Comparison of ENCODE assay signal across 20 mouse cellular contexts in genomic region chr2:151991446-151991845, GRCm38 (mm10). TPM values are rescaled to one million over a fixed set of nuclear protein-coding genes. Genes with fewer than 3 reads are reported as not detected.
DNase-seq lines count a peak whose midpoint lies in the region; ATAC-seq lines count a peak whose summit lies in the region.
"Had no signal": no experiment of that assay in that cellular context is flagged by ENCODE, and none has a peak within 500 bp of the region (broad histone marks: within the 10 kb centered on the region; RNA-seq: fewer than 3 reads in every experiment).

No protein-coding gene starts in this region.

- no peaks in the 10 kb centered on the region for H3K4me1 ChIP-seq in neural tube, embryonic 11.5 days (ENCODE audit: control insufficient read depth, insufficient read depth, low read length)
- peaks cover 10% of the 10 kb centered on the region for H3K4me1 ChIP-seq in neural tube, embryonic 15.5 days
- H3K4me1 ChIP-seq in forebrain, embryonic 12.5 days, result peaks cover 17% of the 10 kb centered on the region
- H3K4me1 ChIP-seq in hindbrain, embryonic 13.5 days (replicated peaks), result peaks cover 24% of the 10 kb centered on the region

- H3K27me3 ChIP-seq in neural tube, embryonic 11.5 days (ENCODE audit: control insufficient read depth, insufficient read depth, low read length), result peaks cover 3% of the 10 kb centered on the region
- H3K27me3 ChIP-seq in neural tube, embryonic 15.5 days (replicated peaks), result peaks cover 23% of the 10 kb centered on the region
- peaks cover 25% of the 10 kb centered on the region for H3K27me3 ChIP-seq in forebrain, embryonic 12.5 days
- H3K27me3 ChIP-seq in hindbrain, embryonic 13.5 days, result peaks cover 24% of the 10 kb centered on the region

- H3K4me2 ChIP-seq in neural tube, embryonic 11.5 days (ENCODE audit: low read depth), result no peak overlapping the region
- H3K4me2 ChIP-seq in neural tube, embryonic 15.5 days, result no peak overlapping the region
- H3K4me2 ChIP-seq in forebrain, embryonic 12.5 days, result no peak overlapping the region
- H3K4me2 ChIP-seq in hindbrain, embryonic 13.5 days, result no peak overlapping the region
- H3K4me2 ChIP-seq: limb, embryonic 15.5 days had no signal

- H3K27ac ChIP-seq in neural tube, embryonic 11.5 days (ENCODE audit: low read depth, low read length), result peak overlapping the region; percentile 30; the same call in 1 of the 2 replicates
- no peak overlapping the region for H3K27ac ChIP-seq in neural tube, embryonic 15.5 days (replicated peaks)
- H3K27ac ChIP-seq in forebrain, embryonic 12.5 days, result peak overlapping the region; percentile 54
- H3K27ac ChIP-seq in hindbrain, embryonic 13.5 days, result peak overlapping the region; percentile 62
- H3K27ac ChIP-seq: heart, embryonic 10.5 days; limb, embryonic 15.5 days had no signal

- DNase-seq in neural tube, embryonic 11.5 days (ENCODE audit: low spot score), result no peak
- DNase-seq in layer of hippocampus, postnatal 14 days (ENCODE audit: low spot score in 2 of 2), result no peak
- no peak for DNase-seq in right cerebral cortex, postnatal 36 days (ENCODE audit: low spot score in 2 of 2)
- no peak for DNase-seq in kidney, adult 18-20 months
- DNase-seq: adrenal gland, adult 8-10 months; gastrocnemius, postnatal 36 days; heart, postnatal 10 days; kidney, adult 9 months; kidney, postnatal 36 days; layer of hippocampus, adult 9-11 months; lung, postnatal 14 days; right cerebral cortex, postnatal 25 days; thymus, postnatal 14 days had no signal

- no peaks in the 10 kb centered on the region for H3K9me3 ChIP-seq in neural tube, embryonic 11.5 days (ENCODE audit: control insufficient read depth, low read length)
- no peaks in the 10 kb centered on the region for H3K9me3 ChIP-seq in neural tube, embryonic 15.5 days (replicated peaks)
- H3K9me3 ChIP-seq in forebrain, embryonic 12.5 days, result no peaks in the 10 kb centered on the region
- H3K9me3 ChIP-seq in hindbrain, embryonic 13.5 days, result no peaks in the 10 kb centered on the region
- H3K9me3 ChIP-seq: heart, embryonic 10.5 days; limb, embryonic 15.5 days; megakaryocyte, embryonic 14.5 days had no signal

- no peak overlapping the region for H3K9ac ChIP-seq in neural tube, embryonic 11.5 days (ENCODE audit: low read length)
- H3K9ac ChIP-seq in neural tube, embryonic 15.5 days (replicated peaks), result no peak overlapping the region
- no peak overlapping the region for H3K9ac ChIP-seq in forebrain, embryonic 12.5 days
- no peak overlapping the region for H3K9ac ChIP-seq in hindbrain, embryonic 13.5 days
- H3K9ac ChIP-seq: limb, embryonic 15.5 days had no signal

- H3K36me3 ChIP-seq in neural tube, embryonic 11.5 days (ENCODE audit: control insufficient read depth, insufficient read depth, low read length), result no peaks in the 10 kb centered on the region
- H3K36me3 ChIP-seq in neural tube, embryonic 15.5 days, result no peaks in the 10 kb centered on the region
- H3K36me3 ChIP-seq in forebrain, embryonic 12.5 days (replicated peaks), result no peaks in the 10 kb centered on the region
- no peaks in the 10 kb centered on the region for H3K36me3 ChIP-seq in hindbrain, embryonic 13.5 days
- H3K36me3 ChIP-seq: heart, embryonic 10.5 days; limb, embryonic 15.5 days had no signal

- WGBS in neural tube, embryonic 11.5 days, result 31% methylated on average over 5 of the region's 5 CpGs
- 19% methylated on average over 5 of the region's 5 CpGs for WGBS in neural tube, embryonic 15.5 days
- 55% methylated on average over 5 of the region's 5 CpGs for WGBS in forebrain, embryonic 12.5 days
- WGBS in hindbrain, embryonic 13.5 days, result 23% methylated on average over 5 of the region's 5 CpGs

- no peak overlapping the region for H3K4me3 ChIP-seq in neural tube, embryonic 11.5 days (ENCODE audit: low read depth, low read length)
- H3K4me3 ChIP-seq in neural tube, embryonic 15.5 days (replicated peaks), result no peak overlapping the region
- H3K4me3 ChIP-seq in forebrain, embryonic 12.5 days (replicated peaks), result no peak overlapping the region
- H3K4me3 ChIP-seq in hindbrain, embryonic 13.5 days, result no peak overlapping the region
- H3K4me3 ChIP-seq: heart, embryonic 10.5 days; limb, embryonic 15.5 days; megakaryocyte, embryonic 14.5 days had no signal

- ATAC-seq in neural tube, embryonic 11.5 days (ENCODE audit: insufficient read depth, low FRiP score, low TSS enrichment), result peak; percentile 48
- ATAC-seq in neural tube, embryonic 15.5 days (ENCODE audit: low FRiP score), result no peak
- ATAC-seq in forebrain, embryonic 12.5 days (ENCODE audit: low FRiP score), result peak; percentile 37; the same call in 1 of the 2 replicates
- peak; percentile 46; the same call in 1 of the 2 replicates for ATAC-seq in hindbrain, embryonic 13.5 days (ENCODE audit: low FRiP score)
- ATAC-seq: inflammation-experienced regulatory T-cells, adult 6 months had no signal

RNA-seq across cellular contexts. Expression of gene Slc52a3, which starts 4.9 kb away (rescaled TPM):
- 1.0 and 1.1 TPM in 2 replicates for polyA plus RNA-seq in neural tube, embryonic 11.5 days (2014; fragmentation: Nextera tagmentation; extraction: Ambion mirVana)
- 1.4 and 1.7 TPM in 2 replicates for polyA plus RNA-seq in neural tube, embryonic 15.5 days (2015; fragmentation: Nextera tagmentation; extraction: Ambion mirVana)
- 0.54 and 0.78 TPM in 2 replicates for polyA plus RNA-seq in forebrain, embryonic 12.5 days (2016; fragmentation: Nextera tagmentation; extraction: Ambion mirVana)
- 0.55 and 1.2 TPM in 2 replicates for polyA plus RNA-seq in hindbrain, embryonic 13.5 days (2015; fragmentation: Nextera tagmentation; extraction: Ambion mirVana)
- total RNA-seq in layer of hippocampus, postnatal 14 days (2021), result 1 to 10 TPM; 3.2 to 3.7 TPM

RNA-seq across cellular contexts. Expression of gene Fam110a, which starts 11.4 kb away (rescaled TPM):
- polyA plus RNA-seq in neural tube, embryonic 11.5 days (2014; fragmentation: Nextera tagmentation; extraction: Ambion mirVana), result 82.2 and 92.9 TPM in 2 replicates
- 31.3 and 32.0 TPM in 2 replicates for polyA plus RNA-seq in neural tube, embryonic 15.5 days (2015; fragmentation: Nextera tagmentation; extraction: Ambion mirVana)
- polyA plus RNA-seq in forebrain, embryonic 12.5 days (2016; fragmentation: Nextera tagmentation; extraction: Ambion mirVana), result 90.2 and 96.2 TPM in 2 replicates
- polyA plus RNA-seq in hindbrain, embryonic 13.5 days (2015; fragmentation: Nextera tagmentation; extraction: Ambion mirVana), result 68.1 and 71.4 TPM in 2 replicates
- 1 to 10 TPM; 8.2 to 9.5 TPM for total RNA-seq in layer of hippocampus, postnatal 14 days (2021)
